Mouse (Mus musculus): ENCODE measurements around the gene Anapc2. TPM values are rescaled to one million over a fixed set of nuclear protein-coding genes. Genes with fewer than 3 reads are reported as not detected.

Gene Anapc2
- total RNA-seq, 2 experiments from 2014 or later: 38.4 to 40.7 TPM

DNA sequence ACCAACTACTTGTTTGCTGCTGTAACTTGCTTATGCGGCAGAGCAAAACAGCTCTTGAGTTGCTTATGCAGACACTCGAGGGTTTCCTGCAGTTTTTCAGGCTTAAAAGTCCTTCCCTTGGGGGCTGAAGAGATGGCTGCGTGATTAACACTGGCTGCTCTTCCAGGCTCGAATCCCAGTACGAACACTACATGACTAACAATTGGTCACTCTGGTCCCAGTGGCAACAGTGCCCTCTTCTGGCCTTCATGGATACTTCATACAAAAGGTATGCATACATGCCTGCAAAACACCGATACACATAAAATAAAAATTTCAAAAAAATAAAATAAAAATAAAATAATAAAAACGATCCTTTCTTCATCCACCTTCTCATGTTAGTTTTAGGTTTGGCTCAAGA is 56.2 kb downstream of the Anapc2 start:
- no peak for DNase-seq (ENCODE audit: low spot score)
- intact Hi-C loops (cut with DNase I): loop anchor here (5.0 kb wide), 1 partner anchor 136 kb away; no protein-coding TSS in a partner anchor

DNA sequence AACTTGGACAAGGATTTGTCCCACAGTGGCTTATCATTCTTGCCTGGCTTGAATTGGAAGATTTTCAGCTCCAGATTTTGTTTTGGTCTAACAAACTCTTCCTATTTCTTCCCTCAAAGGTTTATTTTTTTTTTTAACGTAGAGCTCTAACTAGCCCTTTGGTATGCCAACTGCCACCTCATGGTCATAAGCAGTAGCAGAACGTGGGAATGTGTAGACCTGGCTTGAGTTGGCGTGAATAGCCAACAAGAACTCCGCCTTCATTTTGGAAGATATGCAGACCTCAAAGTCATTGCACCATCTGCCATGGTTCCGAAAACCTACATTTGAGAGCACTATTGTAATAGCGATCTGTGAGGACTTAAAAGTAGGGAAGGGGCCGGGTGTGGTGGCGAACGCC is 59.2 kb downstream of the Anapc2 start:
- intact Hi-C loops (cut with DNase I): loop anchor here (5.0 kb wide), 2 partner anchors 59 to 74 kb away; partner anchors contain the start of genes Anapc2, Ssna1 and Tmem203

DNA sequence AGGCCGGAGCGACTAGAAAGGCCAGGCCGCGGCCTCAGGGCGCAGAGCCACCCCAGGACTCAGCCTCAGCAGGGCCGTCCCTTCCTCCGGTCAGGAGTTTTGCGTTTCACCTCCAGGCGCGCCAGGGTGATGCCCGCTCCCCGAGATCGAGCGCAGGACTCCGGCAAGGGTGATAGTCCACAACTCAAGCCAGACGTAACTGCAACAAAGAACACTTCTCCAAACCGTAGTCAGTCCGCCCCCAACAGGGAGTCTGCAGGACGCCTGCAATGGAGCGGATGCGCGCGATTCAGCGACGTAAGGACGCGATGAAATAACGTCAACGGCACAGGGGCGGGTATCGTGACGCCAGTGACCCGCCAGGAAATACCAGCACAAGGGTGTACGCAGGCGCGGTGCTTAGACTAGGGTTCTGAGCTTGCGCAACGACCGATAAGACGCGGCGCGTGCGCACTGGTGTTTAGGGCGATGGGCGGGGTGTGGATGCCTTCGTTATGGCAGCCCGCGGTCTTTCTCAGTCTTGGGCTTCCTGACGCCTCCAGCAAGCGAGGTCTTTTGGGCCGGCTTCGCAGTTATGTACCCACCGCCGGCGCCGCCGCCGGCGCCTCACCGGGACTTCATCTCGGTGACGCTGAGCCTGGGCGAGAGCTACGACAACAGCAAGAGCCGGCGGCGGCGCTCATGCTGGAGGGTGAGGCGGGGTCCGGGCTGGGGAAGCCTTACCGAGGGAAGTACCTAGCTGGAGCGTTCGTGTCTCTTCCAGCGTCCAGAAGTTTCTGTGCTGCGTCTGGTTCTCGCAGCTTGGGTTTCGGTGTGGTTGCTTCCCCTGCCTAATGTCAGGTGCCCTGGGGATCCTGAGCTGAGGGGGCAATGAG is 60.2 kb downstream of the Anapc2 start, which contains the start of gene Man1b1:
Man1b1 (plus strand) TSS at position 53 of the 875 bp plus-strand sequence.
- DNase-seq (ENCODE audit: low spot score): peak; percentile 98
- intact Hi-C loops (cut with DNase I): loop anchor here (5.0 kb wide), 2 partner anchors 60 to 75 kb away; partner anchors contain the start of genes Anapc2, Ssna1 and Tmem203

More for the DNA sequence above, 59.2 kb downstream of the Anapc2 start:
- DNase-seq (ENCODE audit: low spot score): no peak

DNA sequence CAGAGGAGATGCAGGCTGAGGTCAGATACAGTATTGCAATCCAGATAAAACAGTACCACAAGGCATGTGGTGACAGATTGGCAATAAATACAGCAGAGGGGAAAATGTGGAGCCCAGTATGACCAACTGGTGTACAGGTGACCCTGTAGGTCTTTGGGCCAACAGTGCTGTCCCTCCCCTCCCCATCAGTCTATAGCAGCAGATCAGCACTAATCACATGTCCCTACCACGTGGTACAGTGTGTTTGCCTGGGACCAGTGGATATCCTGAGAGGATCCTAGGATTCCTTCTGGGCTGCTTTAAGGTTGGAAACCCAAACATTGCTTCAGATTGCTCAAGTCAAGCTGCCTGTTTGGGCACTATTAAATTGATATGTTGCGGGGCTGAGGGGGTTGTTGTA is 61.3 kb downstream of the Anapc2 start:
- DNase-seq (ENCODE audit: low spot score): no peak
- intact Hi-C loops (cut with DNase I): loop anchor here (5.0 kb wide), 2 partner anchors 61 to 76 kb away; partner anchors contain the start of genes Anapc2, Ssna1 and Tmem203

Other genes starting within 250 kb of the Anapc2 start
- gene Nsmf, start 218.1 kb upstream of the Anapc2 start, total RNA-seq (2021): 10 to 100 TPM; 19.8 to 21.2 TPM
- gene Entpd8, start 192.2 kb upstream of the Anapc2 start, total RNA-seq (2021): not detected
- not detected for gene Noxa1, start 177.3 kb upstream of the Anapc2 start, total RNA-seq (2021)
- 10 to 100 TPM in 1 of 2 experiments, 1 to 10 TPM in 1; 7.2 to 11.5 TPM for gene Nrarp, start 91.7 kb upstream of the Anapc2 start, total RNA-seq (2021)
- gene Tor4a, start 75.6 kb upstream of the Anapc2 start, total RNA-seq (2021): 1 to 10 TPM; 4.1 to 4.2 TPM
- gene Nelfb, start 61.0 kb upstream of the Anapc2 start, total RNA-seq (2021): 10 to 100 TPM; 36.1 to 40.6 TPM
- not detected for gene Stpg3, start 57.8 kb upstream of the Anapc2 start, total RNA-seq (2021)
- gene Fam166a, start 53.7 kb upstream of the Anapc2 start, total RNA-seq (2021): not detected
- gene Tubb4b, start 47.8 kb upstream of the Anapc2 start, total RNA-seq (2021): 100 to 1,000 TPM; 258 to 313 TPM
- not detected for gene Slc34a3, start 38.1 kb upstream of the Anapc2 start, total RNA-seq (2021)
- not detected for gene Rnf224, start 35.7 kb upstream of the Anapc2 start, total RNA-seq (2021)
- gene Rnf208, start 30.2 kb upstream of the Anapc2 start, total RNA-seq (2021): under 1 TPM in 1 of 2 experiments, not detected in 1; 0.53 TPM
- not detected for gene Cysrt1, start 30.0 kb upstream of the Anapc2 start, total RNA-seq (2021)
- gene AL732309.1, start 25.6 kb upstream of the Anapc2 start, total RNA-seq (2021): 1 to 10 TPM; 1.5 to 1.7 TPM
- 10 to 100 TPM; 12.6 to 13.2 TPM for gene Tmem203, start 17.0 kb upstream of the Anapc2 start, total RNA-seq (2021)
- gene Tprn, start 9.9 kb upstream of the Anapc2 start, total RNA-seq (2021): 1 to 10 TPM; 3.6 to 6.0 TPM
- 10 to 100 TPM; 36.7 to 40.5 TPM for gene Ssna1, start within 50 bp of the Anapc2 start, total RNA-seq (2021)
- not detected for gene Tmem210, start 15.7 kb downstream of the Anapc2 start, total RNA-seq (2021)
- gene Lrrc26, start 17.4 kb downstream of the Anapc2 start, total RNA-seq (2021): not detected
- gene Grin1, start 46.7 kb downstream of the Anapc2 start, total RNA-seq (2021): not detected
- 10 to 100 TPM; 18.0 to 20.9 TPM for gene Man1b1, start 59.9 kb downstream of the Anapc2 start, total RNA-seq (2021)
- 1 to 10 TPM; 3.0 to 3.4 TPM for gene Dpp7, start 83.9 kb downstream of the Anapc2 start, total RNA-seq (2021)
- 1 to 10 TPM; 4.0 to 6.1 TPM for gene Uap1l1, start 93.2 kb downstream of the Anapc2 start, total RNA-seq (2021)
- under 1 TPM; 0.16 to 0.50 TPM for gene Sapcd2, start 99.8 kb downstream of the Anapc2 start, total RNA-seq (2021)
- 10 to 100 TPM; 10.8 to 13.9 TPM for gene Entpd2, start 123.4 kb downstream of the Anapc2 start, total RNA-seq (2021)
- 10 to 100 TPM; 25.1 to 27.7 TPM for gene Npdc1, start 126.9 kb downstream of the Anapc2 start, total RNA-seq (2021)
- gene Fut7, start 150.8 kb downstream of the Anapc2 start, total RNA-seq (2021): under 1 TPM in 1 of 2 experiments, not detected in 1; 0.34 TPM
- 10 to 100 TPM; 31.2 to 36.2 TPM for gene Abca2, start 156.2 kb downstream of the Anapc2 start, total RNA-seq (2021)
- 1 to 10 TPM; 2.4 to 3.6 TPM for gene Clic3, start 184.4 kb downstream of the Anapc2 start, total RNA-seq (2021)
- 10 to 100 TPM; 17.4 to 20.8 TPM for gene Paxx, start 188.6 kb downstream of the Anapc2 start, total RNA-seq (2021)
- gene Ptgds, start 197.6 kb downstream of the Anapc2 start, total RNA-seq (2021): 100 to 1,000 TPM; 117 to 160 TPM
- gene Lcn12, start 221.4 kb downstream of the Anapc2 start, total RNA-seq (2021): not detected
- 10 to 100 TPM; 85.7 to 91.2 TPM for gene Fbxw5, start 228.3 kb downstream of the Anapc2 start, total RNA-seq (2021)
- gene C8g, start 229.2 kb downstream of the Anapc2 start, total RNA-seq (2021): under 1 TPM; 0.73 to 0.75 TPM